Mouse (Mus musculus) erythroid progenitor cell, adult 5-6 weeks (primary cell): ENCODE data around the gene Bcap31. TPM values are rescaled to one million over a fixed set of nuclear protein-coding genes. Genes with fewer than 3 reads are reported as not detected.

Experiments used
- ATAC-seq: replicated peaks from 2 replicates; pipeline ENCODE4 v1.8.0; 2016; ENCODE audit warnings: moderate number of reproducible peaks, mild to moderate bottlenecking, moderate TSS enrichment, inconsistent platforms; ENCODE audit not compliant: poor library complexity, low FRiP score, severe bottlenecking
- total RNA-seq, 2 experiments: library from RNA; stranded (forward) in 1 of 2; stranded (reverse) in 1 of 2; fragments of 150-400 nt in 1 of 2; fragments of 186-747, 209-891 nt in 1 of 2; gene quantifications; 2 replicates each; pipeline versions ENCODE4 v1.2.3 to v1.2.4; 2015 to 2017; ENCODE audit warnings: low replicate concordance in 2 of 2

Gene Bcap31
- total RNA-seq, 2 experiments from 2014 or later: 68.2 to 144 TPM

DNA sequence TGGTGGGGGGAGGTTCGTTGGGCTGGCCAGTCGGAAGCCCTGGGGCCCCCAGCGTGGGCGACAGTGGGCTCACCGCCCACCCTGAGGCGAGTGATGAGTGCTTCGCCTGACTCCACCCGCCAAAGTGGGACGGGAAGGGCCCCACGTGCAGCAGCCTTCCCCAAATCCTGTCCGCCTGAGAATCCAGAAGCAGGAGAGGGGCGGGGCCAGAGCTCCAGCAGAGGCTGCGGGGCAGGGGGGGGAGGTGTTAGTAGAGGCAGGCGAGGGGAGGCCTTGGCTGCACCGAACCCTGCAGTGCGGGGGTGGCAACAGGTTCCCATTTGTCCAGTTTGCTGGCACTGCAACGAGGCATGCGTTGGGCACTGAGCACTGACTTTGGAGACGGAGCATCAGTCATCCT lies 78.6 kb downstream of the Bcap31 start:
- no peak for ATAC-seq

Other genes with a start within 250 kb of the Bcap31 start
- gene Bgn, start 232.6 kb downstream of the Bcap31 start, total RNA-seq (2015; ENCODE audit: low replicate concordance): 11.2 and 28.9 TPM in 2 replicates
- gene Bgn, start 232.6 kb downstream of the Bcap31 start, total RNA-seq (2017; ENCODE audit: low replicate concordance): 1.0 and 1.8 TPM in 2 replicates
- not detected in 2 replicates for gene Atp2b3, start 213.1 kb downstream of the Bcap31 start, total RNA-seq (2015; ENCODE audit: low replicate concordance)
- gene Atp2b3, start 213.1 kb downstream of the Bcap31 start, total RNA-seq (2017; ENCODE audit: low replicate concordance): not detected in 2 replicates
- not detected in 2 replicates for gene Dusp9, start 76.8 kb downstream of the Bcap31 start, total RNA-seq (2015; ENCODE audit: low replicate concordance)
- gene Dusp9, start 76.8 kb downstream of the Bcap31 start, total RNA-seq (2017; ENCODE audit: low replicate concordance): not detected in 2 replicates
- not detected in 2 replicates for gene Pnck, start 56.1 kb downstream of the Bcap31 start, total RNA-seq (2015; ENCODE audit: low replicate concordance)
- gene Pnck, start 56.1 kb downstream of the Bcap31 start, total RNA-seq (2017; ENCODE audit: low replicate concordance): not detected in 2 replicates
- gene Slc6a8, start 43.0 kb downstream of the Bcap31 start, total RNA-seq (2015; ENCODE audit: low replicate concordance): 1.3 and 1.4 TPM in 2 replicates
- gene Slc6a8, start 43.0 kb downstream of the Bcap31 start, total RNA-seq (2017; ENCODE audit: low replicate concordance): 0.51 TPM in 1 of 2 replicates, not detected in the other
- 11.5 and 14.7 TPM in 2 replicates for gene Abcd1, start 422 bp upstream of the Bcap31 start, total RNA-seq (2015; ENCODE audit: low replicate concordance)
- 1.7 and 3.8 TPM in 2 replicates for gene Abcd1, start 422 bp upstream of the Bcap31 start, total RNA-seq (2017; ENCODE audit: low replicate concordance)
- gene Plxnb3, start 40.9 kb upstream of the Bcap31 start, total RNA-seq (2015; ENCODE audit: low replicate concordance): not detected in 2 replicates
- not detected in 2 replicates for gene Plxnb3, start 40.9 kb upstream of the Bcap31 start, total RNA-seq (2017; ENCODE audit: low replicate concordance)
- 6.7 TPM in 1 of 2 replicates, not detected in the other for gene Srpk3, start 58.2 kb upstream of the Bcap31 start, total RNA-seq (2015; ENCODE audit: low replicate concordance)
- gene Srpk3, start 58.2 kb upstream of the Bcap31 start, total RNA-seq (2017; ENCODE audit: low replicate concordance): 1.9 and 2.6 TPM in 2 replicates
- gene Idh3g, start 70.7 kb upstream of the Bcap31 start, total RNA-seq (2015; ENCODE audit: low replicate concordance): 135 and 141 TPM in 2 replicates
- 68.3 and 80.2 TPM in 2 replicates for gene Idh3g, start 70.7 kb upstream of the Bcap31 start, total RNA-seq (2017; ENCODE audit: low replicate concordance)
- 115 and 124 TPM in 2 replicates for gene Ssr4, start 70.9 kb upstream of the Bcap31 start, total RNA-seq (2015; ENCODE audit: low replicate concordance)
- gene Ssr4, start 70.9 kb upstream of the Bcap31 start, total RNA-seq (2017; ENCODE audit: low replicate concordance): 47.6 and 75.7 TPM in 2 replicates
- not detected in 2 replicates for gene Pdzd4, start 108.8 kb upstream of the Bcap31 start, total RNA-seq (2015; ENCODE audit: low replicate concordance)
- gene Pdzd4, start 108.8 kb upstream of the Bcap31 start, total RNA-seq (2017; ENCODE audit: low replicate concordance): not detected in 2 replicates
- gene Avpr2, start 175.9 kb upstream of the Bcap31 start, total RNA-seq (2015; ENCODE audit: low replicate concordance): not detected in 2 replicates
- gene Avpr2, start 175.9 kb upstream of the Bcap31 start, total RNA-seq (2017; ENCODE audit: low replicate concordance): not detected in 2 replicates
- gene L1cam, start 179.9 kb upstream of the Bcap31 start, total RNA-seq (2015; ENCODE audit: low replicate concordance): 6.8 and 10.5 TPM in 2 replicates
- gene L1cam, start 179.9 kb upstream of the Bcap31 start, total RNA-seq (2017; ENCODE audit: low replicate concordance): 0.23 and 1.3 TPM in 2 replicates
- gene Arhgap4, start 205.7 kb upstream of the Bcap31 start, total RNA-seq (2015; ENCODE audit: low replicate concordance): 12.2 and 16.9 TPM in 2 replicates
- 14.5 and 21.0 TPM in 2 replicates for gene Arhgap4, start 205.7 kb upstream of the Bcap31 start, total RNA-seq (2017; ENCODE audit: low replicate concordance)
- gene Naa10, start 205.8 kb upstream of the Bcap31 start, total RNA-seq (2015; ENCODE audit: low replicate concordance): 17.7 and 34.8 TPM in 2 replicates
- 14.7 and 25.9 TPM in 2 replicates for gene Naa10, start 205.8 kb upstream of the Bcap31 start, total RNA-seq (2017; ENCODE audit: low replicate concordance)
- 3.4 TPM in 1 of 2 replicates, not detected in the other for gene Renbp, start 214.7 kb upstream of the Bcap31 start, total RNA-seq (2015; ENCODE audit: low replicate concordance)
- gene Renbp, start 214.7 kb upstream of the Bcap31 start, total RNA-seq (2017; ENCODE audit: low replicate concordance): 1.7 TPM in 1 of 2 replicates, not detected in the other